Mouse (Mus musculus) liver, postnatal 0 days (tissue): ENCODE results near the gene Cntfr. TPM values are rescaled to one million over a fixed set of nuclear protein-coding genes. Genes with fewer than 3 reads are reported as not detected.

Experiments used
- ATAC-seq: fragments of 200-750 bp; cut with Nextera tagmentation; 2 replicates; pipeline ENCODE4 v1.8.0; 2017; ENCODE audit warnings: mild to moderate bottlenecking, moderate library complexity
- DNase-seq: peaks from one replicate; pipeline ENCODE4 v3.0.0-alpha.2; 2016
- H3K27ac ChIP-seq: fragments of 300-500 bp; sonication (generic); 2 replicates; pipeline ENCODE4 v1.5.1; 2014; ENCODE audit warnings: antibody characterized with exemption, moderate library complexity, mild to moderate bottlenecking, low read depth
- H3K27me3 ChIP-seq: fragments of 300-500 bp; sonication (generic); 2 replicates; pipeline ENCODE4 v1.6.1; 2014; ENCODE audit warnings: low read length, control low read depth, mixed read lengths; ENCODE audit not compliant: insufficient read depth
- H3K36me3 ChIP-seq: fragments of 300-500 bp; sonication (generic); replicated peaks from 2 replicates; pipeline ENCODE4 v1.6.1; 2014; ENCODE audit warnings: mild to moderate bottlenecking, control low read depth, low read length, moderate library complexity, mixed read lengths; ENCODE audit not compliant: insufficient read depth
- H3K4me1 ChIP-seq: fragments of 300-500 bp; sonication (generic); 2 replicates; pipeline ENCODE4 v1.6.1; 2014; ENCODE audit warnings: antibody characterized with exemption, mild to moderate bottlenecking, control low read depth; ENCODE audit not compliant: insufficient read depth
- H3K4me2 ChIP-seq: fragments of 300-500 bp; sonication (generic); 2 replicates; pipeline ENCODE4 v1.6.1; 2014; ENCODE audit warnings: low read depth, mild to moderate bottlenecking, low read length, moderate library complexity, mixed read lengths
- H3K4me3 ChIP-seq: fragments of 300-500 bp; sonication (generic); 2 replicates; pipeline ENCODE4 v1.5.1; 2014; ENCODE audit warnings: low read depth, low read length
- H3K9ac ChIP-seq: fragments of 300-500 bp; sonication (generic); replicated peaks from 2 replicates; pipeline ENCODE4 v1.6.1; 2014; ENCODE audit warnings: mild to moderate bottlenecking, moderate library complexity
- H3K9me3 ChIP-seq: fragments of 300-500 bp; sonication (generic); 2 replicates; pipeline ENCODE4 v1.6.1; 2016; ENCODE audit warnings: mild to moderate bottlenecking, control low read depth, low read length, mixed read lengths
- CTCF ChIP-seq: sonication (generic); IDR thresholded peaks from 2 replicates; pipeline ENCODE4 v1.5.1; 2016; ENCODE audit warnings: antibody characterized with exemption, low read depth
- EP300 ChIP-seq: IDR thresholded peaks from 2 replicates; pipeline ENCODE4 v1.6.1; 2016; ENCODE audit warnings: antibody characterized with exemption, low read depth, mild to moderate bottlenecking
- WGBS: fragments of 180-500 bp; shearing (Covaris S2); extraction: QIAGEN DNeasy Blood & Tissue Kit; methylation state at CpG from one replicate; pipeline ENCODE4 v1.1.7; 2014; ENCODE audit not compliant: insufficient replicate concordance; 5-methylcytosine and 5-hydroxymethylcytosine counted together
- polyA plus RNA-seq: library from polyadenylated mRNA; unstranded; fragments of >200 nt; fragmentation: Nextera tagmentation; extraction: Ambion mirVana; gene quantifications from 2 replicates; pipeline ENCODE4 v1.2.1, GENCODE M21; 2015

The Cntfr gene
- polyA plus RNA-seq, 1 experiment from 2014 or later: 0.29 TPM

- Histone ChIP-seq H3K9ac (no peak overlapping the region), H3K36me3 (no peaks in the 10 kb centered on the region), H3K27ac (no peak overlapping the region), H3K9me3 (no peaks in the 10 kb centered on the region), H3K4me2 (no peak overlapping the region), H3K4me3 (no peak overlapping the region), H3K27me3 (0 out of 2 replicates have a peak, but pooled peaks cover 5% of the 10 kb centered on the region), H3K4me1 (peaks cover 17% of the 10 kb centered on the region; the same call in 1 of the 2 replicates)
- WGBS: 66% methylated on average over 8 of the region's 8 CpGs
- DNase-seq: no peak
- TF ChIP-seq EP300 (no peak), CTCF (no peak; the same call in 1 of the 2 replicates)
- ATAC-seq: no peak
Measured at GRCm38 (mm10) chr4:41635224-41635623, 61.7 kb downstream of the Cntfr start.

GRCm38 (mm10) chr4:41634631-41635030 lies 62.3 kb downstream of the Cntfr start:
- no peak overlapping the region for H3K9ac ChIP-seq
- no peak for ATAC-seq
- 0 out of 2 replicates have a peak, but pooled peaks cover 5% of the 10 kb centered on the region for H3K27me3 ChIP-seq
- no peak overlapping the region for H3K27ac ChIP-seq
- H3K9me3 ChIP-seq: no peaks in the 10 kb centered on the region
- no peak overlapping the region for H3K4me2 ChIP-seq
- no peak overlapping the region for H3K4me3 ChIP-seq
- WGBS: 84% methylated on average over 8 of the region's 8 CpGs
- no peaks in the 10 kb centered on the region for H3K36me3 ChIP-seq
- no peak for DNase-seq
- H3K4me1 ChIP-seq: peaks cover 22% of the 10 kb centered on the region
- no peak for TF ChIP-seq CTCF
- no peak for TF ChIP-seq EP300

- no peak for ATAC-seq
- TF ChIP-seq CTCF (no peak), EP300 (no peak)
- DNase-seq: no peak
Measured at GRCm38 (mm10) chr4:41633001-41633400, 63.9 kb downstream of the Cntfr start.

GRCm38 (mm10) chr4:41631390-41631789 lies 65.5 kb downstream of the Cntfr start:
- H3K4me1 ChIP-seq: peaks cover 37% of the 10 kb centered on the region
- no peak for TF ChIP-seq CTCF
- TF ChIP-seq EP300: no peak
- WGBS: 8% methylated on average over 11 of the region's 11 CpGs
- no peak for ATAC-seq
- H3K4me3 ChIP-seq: no peak overlapping the region
- no peak overlapping the region for H3K27ac ChIP-seq
- H3K36me3 ChIP-seq: no peaks in the 10 kb centered on the region
- H3K4me2 ChIP-seq: peak overlapping the region; percentile 22
- H3K9me3 ChIP-seq: no peaks in the 10 kb centered on the region
- no peak overlapping the region for H3K9ac ChIP-seq
- peak; percentile 31 for DNase-seq
- H3K27me3 ChIP-seq: no peaks in the 10 kb centered on the region

More at GRCm38 (mm10) chr4:41633001-41633400, 63.9 kb downstream of the Cntfr start:
- Histone ChIP-seq H3K9me3 (no peaks in the 10 kb centered on the region), H3K4me2 (no peak overlapping the region), H3K36me3 (no peaks in the 10 kb centered on the region), H3K27me3 (no peaks in the 10 kb centered on the region), H3K9ac (no peak overlapping the region), H3K4me1 (peaks cover 30% of the 10 kb centered on the region), H3K4me3 (no peak overlapping the region), H3K27ac (no peak overlapping the region)
- 58% methylated on average over 9 of the region's 9 CpGs for WGBS

- no peaks in the 10 kb centered on the region for H3K36me3 ChIP-seq
- no peaks in the 10 kb centered on the region for H3K9me3 ChIP-seq
- H3K4me1 ChIP-seq: peaks cover 40% of the 10 kb centered on the region
- H3K4me3 ChIP-seq: no peak overlapping the region
- WGBS: 45% methylated on average over 6 of the region's 6 CpGs
- no peaks in the 10 kb centered on the region for H3K27me3 ChIP-seq
- TF ChIP-seq EP300: peak; percentile 15; the same call in 1 of the 2 replicates
- TF ChIP-seq CTCF: no peak
- peak overlapping the region; percentile 63 for H3K27ac ChIP-seq
- peak; percentile 86 for ATAC-seq
- H3K9ac ChIP-seq: no peak overlapping the region; the same call in 1 of the 2 replicates
- peak overlapping the region; percentile 38; the same call in 1 of the 2 replicates for H3K4me2 ChIP-seq
- DNase-seq: peak; percentile 48
Measured at GRCm38 (mm10) chr4:41630196-41630595, 66.7 kb downstream of the Cntfr start.

GRCm38 (mm10) chr4:41628202-41628927 lies 68.5 kb downstream of the Cntfr start:
- no peaks in the 10 kb centered on the region for H3K36me3 ChIP-seq
- TF ChIP-seq EP300 (no peak), CTCF (no peak)
- no peak overlapping the region for H3K9ac ChIP-seq
- no peaks in the 10 kb centered on the region for H3K27me3 ChIP-seq
- DNase-seq: peak; percentile 32
- peaks cover 40% of the 10 kb centered on the region for H3K4me1 ChIP-seq
- WGBS: 21% methylated on average over 8 of the region's 8 CpGs
- H3K27ac ChIP-seq: no peak overlapping the region
- no peak for ATAC-seq
- no peak overlapping the region for H3K4me2 ChIP-seq
- H3K9me3 ChIP-seq: no peaks in the 10 kb centered on the region
- H3K4me3 ChIP-seq: no peak overlapping the region
